In genomic region chr1:187606271-187607040, GRCm38 (mm10) we compare ENCODE assay signal across 12 mouse cellular contexts. TPM values are rescaled to one million over a fixed set of nuclear protein-coding genes. Genes with fewer than 3 reads are reported as not detected.
DNase-seq lines count a peak whose midpoint lies in the region; ATAC-seq and TF ChIP-seq lines count a peak whose summit lies in the region.
"Had no signal": no experiment of that assay in that cellular context is flagged by ENCODE, and none has a peak within 500 bp of the region (broad histone marks: within the 10 kb centered on the region; RNA-seq: fewer than 3 reads in every experiment).

No protein-coding gene starts in this region.

- peaks cover 50% of the 10 kb centered on the region for H3K27me3 ChIP-seq in heart, embryonic 11.5 days (ENCODE audit: control insufficient read depth, insufficient read depth, low read length)
- H3K27me3 ChIP-seq in forebrain, postnatal 0 days (ENCODE audit: insufficient read depth, low read length): peaks cover 59% of the 10 kb centered on the region
- peaks cover 37% of the 10 kb centered on the region for H3K27me3 ChIP-seq in intestine, embryonic 16.5 days (replicated peaks; ENCODE audit: control insufficient read depth, insufficient read depth, low read length)

- H3K36me3 ChIP-seq in heart, embryonic 11.5 days (ENCODE audit: control insufficient read depth, insufficient read depth, low read length): no peaks in the 10 kb centered on the region
- H3K36me3 ChIP-seq in forebrain, postnatal 0 days (ENCODE audit: insufficient read depth): no peaks in the 10 kb centered on the region
- no peaks in the 10 kb centered on the region for H3K36me3 ChIP-seq in intestine, embryonic 16.5 days (ENCODE audit: control insufficient read depth, insufficient read depth, low read length)
- H3K36me3 ChIP-seq: embryonic facial prominence, embryonic 15.5 days had no signal

- no peak for ATAC-seq in heart, embryonic 11.5 days (replicated peaks; ENCODE audit: insufficient number of reproducible peaks, low FRiP score, low TSS enrichment)
- ATAC-seq in forebrain, postnatal 0 days: no peak
- no peak for ATAC-seq in intestine, embryonic 16.5 days

- peak overlapping the region; percentile 88 for H3K4me2 ChIP-seq in heart, embryonic 11.5 days
- H3K4me2 ChIP-seq in forebrain, postnatal 0 days (ENCODE audit: low read depth): no peak overlapping the region
- H3K4me2 ChIP-seq in intestine, embryonic 16.5 days (ENCODE audit: low read depth, low read length): no peak overlapping the region

- peaks cover 41% of the 10 kb centered on the region for H3K4me1 ChIP-seq in heart, embryonic 11.5 days (ENCODE audit: control insufficient read depth, insufficient read depth, low read length)
- peaks cover 20% of the 10 kb centered on the region; the same call in 1 of the 2 replicates for H3K4me1 ChIP-seq in forebrain, postnatal 0 days (ENCODE audit: insufficient read depth)
- peaks cover 19% of the 10 kb centered on the region for H3K4me1 ChIP-seq in intestine, embryonic 16.5 days (ENCODE audit: control insufficient read depth, insufficient read depth, low read length)

- no peak for DNase-seq in heart, postnatal 4 days
- peak; percentile 45 for DNase-seq in embryo, embryonic 10.5 days (ENCODE audit: low spot score)
- DNase-seq in forebrain, postnatal 0 days: peak; percentile 47
- DNase-seq in mesoderm, embryonic 11.5 days (ENCODE audit: low read depth, low spot score): peak; percentile 23
- DNase-seq in left cerebral cortex, adult 18-20 months (ENCODE audit: low spot score in 2 of 2): no peak
- no peak for DNase-seq in urinary bladder, postnatal 36 days (ENCODE audit: low spot score in 2 of 2)
- DNase-seq: B cell, adult 2 months; gastrocnemius, postnatal 36 days; lung, adult 18-20 months had no signal

- no peaks in the 10 kb centered on the region for H3K9me3 ChIP-seq in heart, embryonic 11.5 days (replicated peaks; ENCODE audit: control insufficient read depth, low read length)
- H3K9me3 ChIP-seq in forebrain, postnatal 0 days (ENCODE audit: low read length): no peaks in the 10 kb centered on the region
- H3K9me3 ChIP-seq in intestine, embryonic 16.5 days (ENCODE audit: control insufficient read depth, low read length): no peaks in the 10 kb centered on the region
- H3K9me3 ChIP-seq: embryonic facial prominence, embryonic 15.5 days had no signal

- H3K27ac ChIP-seq in heart, embryonic 11.5 days (ENCODE audit: low read depth, low read length): no peak overlapping the region
- H3K27ac ChIP-seq in forebrain, postnatal 0 days (ENCODE audit: low read depth, low read length): no peak overlapping the region
- H3K27ac ChIP-seq in intestine, embryonic 16.5 days (ENCODE audit: low read length): no peak overlapping the region
- H3K27ac ChIP-seq: embryonic facial prominence, embryonic 15.5 days had no signal

- peak overlapping the region; percentile 54; the same call in 1 of the 2 replicates for H3K4me3 ChIP-seq in heart, embryonic 11.5 days (ENCODE audit: low read depth, low read length)
- 0 out of 2 replicates have a peak overlapping the region, but pooled peaks have one; percentile 7 for H3K4me3 ChIP-seq in forebrain, postnatal 0 days (ENCODE audit: low read depth, low read length)
- no peak overlapping the region for H3K4me3 ChIP-seq in intestine, embryonic 16.5 days (ENCODE audit: low read length)

- H3K9ac ChIP-seq in heart, embryonic 11.5 days (ENCODE audit: low read depth, low read length): no peak overlapping the region
- 0 out of 2 replicates have a peak overlapping the region, but pooled peaks have one; percentile 18 for H3K9ac ChIP-seq in forebrain, postnatal 0 days
- no peak overlapping the region for H3K9ac ChIP-seq in intestine, embryonic 16.5 days (ENCODE audit: low read depth, low read length)
- H3K9ac ChIP-seq: embryonic facial prominence, embryonic 15.5 days had no signal

- 9% methylated on average over 23 of the region's 23 CpGs for WGBS in heart, embryonic 11.5 days (ENCODE audit: insufficient replicate concordance)
- WGBS in forebrain, postnatal 0 days: 9% methylated on average over 23 of the region's 23 CpGs
- WGBS in intestine, embryonic 16.5 days: 14% methylated on average over 23 of the region's 23 CpGs

- TF ChIP-seq CTCF in forebrain, postnatal 0 days (IDR thresholded peaks at IDR 0.05; ENCODE audit: low read depth): no peak

RNA-seq across cellular contexts. Expression of gene Esrrg, which starts 2.1 kb away (rescaled TPM):
- polyA plus RNA-seq in heart, embryonic 11.5 days (2014; fragmentation: Nextera tagmentation; extraction: Ambion mirVana): 34.2 and 36.2 TPM in 2 replicates
- 10 to 100 TPM; 37.9 to 50.1 TPM for total RNA-seq in heart, postnatal 4 days (2021)
- 11.8 and 11.9 TPM in 2 replicates for total RNA-seq in forebrain, postnatal 0 days (2014; rRNA removed)
- polyA plus RNA-seq in forebrain, postnatal 0 days (2015; fragmentation: Nextera tagmentation; extraction: Ambion mirVana): 6.1 and 9.2 TPM in 2 replicates
- total RNA-seq in left cerebral cortex, adult 18-20 months (2021): 10 to 100 TPM; 24.6 to 28.1 TPM
- polyA plus RNA-seq in intestine, embryonic 16.5 days (2015; fragmentation: Nextera tagmentation; extraction: Ambion mirVana): 3.6 and 4.6 TPM in 2 replicates

Comparison
In these comparisons a context has a peak if more than half of its experiments do, and no peak if none do; other contexts are left out.
1. DNase-seq: peak in embryo, embryonic 10.5 days (single experiment), forebrain, postnatal 0 days (single experiment) and mesoderm, embryonic 11.5 days (single experiment); none in heart, postnatal 4 days (single experiment), left cerebral cortex, adult 18-20 months (0 of 2) and urinary bladder, postnatal 36 days (0 of 2).